Comparison of ENCODE assay signal across 8 mouse cellular contexts in genomic region chr11:109995013-109995412, GRCm38 (mm10). TPM values are rescaled to one million over a fixed set of nuclear protein-coding genes. Genes with fewer than 3 reads are reported as not detected.
DNase-seq lines count a peak whose midpoint lies in the region; ATAC-seq and TF ChIP-seq lines count a peak whose summit lies in the region.

No protein-coding gene starts in this region.

- H3K9me3 ChIP-seq in embryonic facial prominence, embryonic 11.5 days (replicated peaks; ENCODE audit: control insufficient read depth, low read length) = no peaks in the 10 kb centered on the region
- no peaks in the 10 kb centered on the region for H3K9me3 ChIP-seq in heart, embryonic 13.5 days

- H3K36me3 ChIP-seq in embryonic facial prominence, embryonic 11.5 days (replicated peaks; ENCODE audit: control insufficient read depth, insufficient read depth, low read depth, low read length) = no peaks in the 10 kb centered on the region
- H3K36me3 ChIP-seq in heart, embryonic 13.5 days = no peaks in the 10 kb centered on the region

- DNase-seq in cerebellum, postnatal 4 days (ENCODE audit: low spot score in 2 of 2) = no peak
- DNase-seq in embryonic facial prominence, embryonic 11.5 days (ENCODE audit: low spot score) = peak; percentile 32
- peak; percentile 35 for DNase-seq in layer of hippocampus, adult 11-12 months (ENCODE audit: low spot score)
- DNase-seq in lung, adult 2 months = peak; percentile 8
- peak; percentile 32 for DNase-seq in retina, embryonic 14.5 days (ENCODE audit: low spot score)
- no peak for DNase-seq in ovary, adult 18-20 months (ENCODE audit: low spot score)

- H3K4me3 ChIP-seq in embryonic facial prominence, embryonic 11.5 days (ENCODE audit: low read depth, low read length) = no peak overlapping the region
- H3K4me3 ChIP-seq in heart, embryonic 13.5 days = peak overlapping the region; percentile 53
- H3K4me3 ChIP-seq in lung, adult 2 months (replicated peaks; ENCODE audit: extremely low read depth, low read depth, low read length) = peak overlapping the region; percentile 52

- peak; percentile 31; the same call in 1 of the 2 replicates for ATAC-seq in cerebellum, adult (ENCODE audit: insufficient number of reproducible peaks, low FRiP score, low TSS enrichment)
- ATAC-seq in embryonic facial prominence, embryonic 11.5 days (replicated peaks; ENCODE audit: insufficient number of reproducible peaks, low FRiP score, low TSS enrichment, low read depth) = no peak; the same call in 1 of the 2 replicates
- no peak; the same call in 1 of the 2 replicates for ATAC-seq in heart, embryonic 13.5 days (ENCODE audit: extremely low read depth, insufficient number of reproducible peaks, low FRiP score, low TSS enrichment)

- H3K27ac ChIP-seq in embryonic facial prominence, embryonic 11.5 days (replicated peaks; ENCODE audit: low read depth, low read length) = no peak overlapping the region
- peak overlapping the region; percentile 51 for H3K27ac ChIP-seq in heart, embryonic 13.5 days (replicated peaks)

- TF ChIP-seq POLR2A in lung, adult 2 months (IDR thresholded peaks at IDR 0.05; ENCODE audit: borderline replicate concordance, extremely low read depth, low read depth, low read length) = no peak

- 4% methylated on average over 3 of the region's 3 CpGs for WGBS in embryonic facial prominence, embryonic 11.5 days
- 5% methylated on average over 3 of the region's 3 CpGs for WGBS in heart, embryonic 13.5 days
- WGBS in lung, adult 2 months = 2% methylated on average over 3 of the region's 3 CpGs

- H3K27me3 ChIP-seq in embryonic facial prominence, embryonic 11.5 days (ENCODE audit: control insufficient read depth, insufficient read depth, low read length) = no peaks in the 10 kb centered on the region
- H3K27me3 ChIP-seq in heart, embryonic 13.5 days (replicated peaks) = no peaks in the 10 kb centered on the region

- H3K4me2 ChIP-seq in embryonic facial prominence, embryonic 11.5 days (ENCODE audit: low read depth, low read length) = no peak overlapping the region
- peak overlapping the region; percentile 73 for H3K4me2 ChIP-seq in heart, embryonic 13.5 days

- no peak overlapping the region for H3K9ac ChIP-seq in embryonic facial prominence, embryonic 11.5 days (replicated peaks; ENCODE audit: low read length)
- H3K9ac ChIP-seq in heart, embryonic 13.5 days = peak overlapping the region; percentile 72

- no peaks in the 10 kb centered on the region for H3K4me1 ChIP-seq in embryonic facial prominence, embryonic 11.5 days (ENCODE audit: control insufficient read depth, insufficient read depth, low read length)
- H3K4me1 ChIP-seq in heart, embryonic 13.5 days = peaks cover 15% of the 10 kb centered on the region
- H3K4me1 ChIP-seq in lung, adult 2 months (ENCODE audit: control insufficient read depth, insufficient read depth, low read length) = no peaks in the 10 kb centered on the region

- no peak for TF ChIP-seq CTCF in lung, adult 2 months (IDR thresholded peaks at IDR 0.05; ENCODE audit: insufficient read depth, low read length)

RNA-seq across cellular contexts. Expression of gene Abca8b, which starts 0.6 kb away (rescaled TPM):
- polyA plus RNA-seq in embryonic facial prominence, embryonic 11.5 days (2014; fragmentation: Nextera tagmentation; extraction: Ambion mirVana) = 0.72 and 0.74 TPM in 2 replicates
- polyA plus RNA-seq in heart, embryonic 13.5 days (2015; fragmentation: Nextera tagmentation; extraction: Ambion mirVana) = 0.45 and 0.51 TPM in 2 replicates
- polyA plus RNA-seq in lung, adult 2 months (2012; rRNA removed) = 2.5 and 4.3 TPM in 2 replicates

Comparison
In these comparisons a context has a peak if more than half of its experiments do, and no peak if none do; other contexts are left out.
1. DNase-seq: peak in embryonic facial prominence, embryonic 11.5 days (single experiment), layer of hippocampus, adult 11-12 months (single experiment), lung, adult 2 months (single experiment) and retina, embryonic 14.5 days (single experiment); none in cerebellum, postnatal 4 days (0 of 2) and ovary, adult 18-20 months (single experiment).